Mouse (Mus musculus): ENCODE measurements around the gene Fau. TPM values are rescaled to one million over a fixed set of nuclear protein-coding genes. Genes with fewer than 3 reads are reported as not detected.

Fau gene
- total RNA-seq (2023) = 1,270 and 1,374 TPM in 2 replicates

DNA sequence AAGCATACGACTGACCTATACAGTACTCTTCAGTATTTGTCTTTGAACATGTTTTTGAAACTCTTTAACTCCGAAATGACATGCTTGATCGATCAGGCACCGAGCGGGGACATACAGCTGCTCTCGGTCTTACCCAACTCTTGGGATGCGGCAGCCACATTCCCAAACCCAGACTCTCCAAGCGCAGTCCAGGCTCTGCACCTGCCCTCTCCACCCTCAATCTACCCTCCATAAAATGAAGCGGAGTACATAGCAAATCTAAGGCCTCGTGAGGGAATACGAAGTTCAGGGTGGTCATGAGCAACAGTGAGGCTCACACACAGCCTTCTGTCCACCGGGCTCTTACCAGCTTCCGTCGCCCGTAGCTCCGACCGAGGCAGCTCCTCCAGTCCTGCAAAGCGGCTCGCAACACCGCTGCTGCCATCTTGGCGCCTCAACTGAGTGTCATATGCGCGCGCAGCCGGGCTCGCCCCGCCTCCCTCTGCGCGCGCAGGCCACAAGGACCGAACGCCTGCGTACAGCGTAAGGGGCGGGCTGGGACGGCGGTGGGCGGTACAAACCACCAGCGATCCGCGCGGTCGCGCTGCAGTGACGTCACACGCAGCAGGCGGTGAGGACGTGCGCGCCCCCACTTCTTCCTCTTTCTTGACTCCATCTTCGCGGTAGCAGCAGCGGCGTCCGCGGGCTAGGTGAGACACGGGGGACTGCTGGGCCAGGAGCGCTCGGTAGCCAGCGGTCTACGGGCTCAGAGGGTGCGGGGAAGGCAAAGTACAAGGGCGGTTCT, at the start of gene Fau, which contains the start of gene Mrpl49:
Gene Fau (plus strand): TSS at position 532 of the 784 bp plus-strand sequence.
Gene Mrpl49 (minus strand): TSS at position 473 of the 784 bp plus-strand sequence.

GRCm38 (mm10) chr19:6015511-6016315, 41.9 kb upstream of the Fau start, which contains the start of gene Capn1:
Gene Capn1 (minus strand): TSS chr19:6015897.

DNA sequence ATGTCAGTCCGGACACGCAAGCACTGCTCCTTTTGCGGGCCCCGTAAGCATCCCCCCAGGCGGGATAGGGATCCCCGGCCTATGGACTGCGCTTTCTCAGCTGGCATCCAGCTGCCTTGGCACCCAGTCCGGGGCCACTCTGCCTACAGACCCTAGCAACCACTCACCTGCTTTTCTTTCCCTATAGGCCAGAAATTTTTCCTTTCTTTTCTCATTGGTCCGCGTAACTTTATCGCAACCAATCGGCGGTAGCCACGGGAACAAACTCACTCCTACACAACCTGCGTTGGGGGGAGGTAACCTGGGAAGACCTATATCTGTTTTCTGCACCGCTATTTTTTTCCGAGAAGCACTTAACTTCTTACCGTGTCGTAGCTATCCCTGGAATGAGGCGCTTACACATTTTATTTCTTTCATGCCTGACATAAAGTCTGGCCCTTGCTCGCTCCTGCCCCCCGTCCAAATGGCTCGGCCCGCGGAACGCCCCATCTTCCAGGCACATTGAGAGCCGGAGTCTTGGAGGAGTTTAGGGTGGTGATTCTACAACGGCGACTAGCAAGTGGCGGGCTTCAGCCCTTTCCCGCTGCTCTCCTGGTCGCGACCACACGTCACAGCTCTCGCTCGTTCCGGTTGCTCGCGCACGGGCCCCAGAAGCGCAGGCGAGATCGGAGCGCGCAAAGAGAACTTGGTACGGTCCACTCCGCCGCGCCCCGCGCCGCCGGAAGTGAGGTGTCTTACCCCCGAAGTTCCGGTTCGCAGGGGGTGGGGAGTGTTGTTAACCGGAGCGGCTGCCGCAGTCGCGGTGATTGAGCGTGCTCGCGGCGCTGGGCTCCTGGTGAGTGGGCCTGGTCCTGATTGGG, 11.1 kb upstream of the Fau start, which contains the start of gene Syvn1:
Gene Syvn1 (plus strand): TSS at position 283 of the 860 bp plus-strand sequence.

DNA sequence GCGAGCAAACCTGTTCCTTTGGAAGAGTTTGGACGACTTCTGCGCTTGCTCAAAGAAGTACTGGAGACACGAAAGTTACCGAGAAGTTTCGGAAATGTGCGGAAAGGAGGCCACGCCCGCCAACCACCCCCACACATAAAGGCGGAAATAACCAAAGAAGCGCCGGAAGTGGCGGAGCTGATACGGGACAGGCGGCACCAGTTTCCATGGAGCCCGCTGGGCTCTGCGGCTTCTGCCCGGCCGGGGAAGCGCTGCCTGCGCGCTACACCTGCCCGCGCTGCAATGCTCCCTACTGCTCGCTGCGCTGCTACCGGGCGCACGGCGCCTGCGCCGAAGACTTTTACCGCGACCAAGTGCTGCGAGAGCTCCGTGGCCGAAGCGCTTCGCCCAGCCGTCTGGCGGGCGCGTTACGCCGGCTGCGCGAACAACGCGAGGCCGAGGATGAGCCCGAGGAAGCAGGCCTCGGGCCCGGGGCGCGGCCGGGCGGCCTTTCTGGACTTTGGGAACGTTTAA, 3.4 kb downstream of the Fau start, which contains the start of gene Znhit2:
Gene Znhit2 (plus strand): TSS at position 172 of the 513 bp plus-strand sequence.

GRCm38 (mm10) chr19:6067724-6068415, 10.2 kb downstream of the Fau start, which contains the start of gene Tm7sf2:
Gene Tm7sf2 (minus strand): TSS chr19:6068373.

GRCm38 (mm10) chr19:6076564-6077393, 19.1 kb downstream of the Fau start, which contains the start of gene Vps51:
Gene Vps51 (minus strand): TSS chr19:6077231.

GRCm38 (mm10) chr19:6079983-6080480, 22.4 kb downstream of the Fau start, which contains the start of gene Tmem262:
Gene Tmem262 (plus strand): TSS chr19:6080033.

GRCm38 (mm10) chr19:6082156-6082555, 24.5 kb downstream of the Fau start, which contains the start of gene Gm28374:
Gene Gm28374 (minus strand): TSS chr19:6082256.

DNA sequence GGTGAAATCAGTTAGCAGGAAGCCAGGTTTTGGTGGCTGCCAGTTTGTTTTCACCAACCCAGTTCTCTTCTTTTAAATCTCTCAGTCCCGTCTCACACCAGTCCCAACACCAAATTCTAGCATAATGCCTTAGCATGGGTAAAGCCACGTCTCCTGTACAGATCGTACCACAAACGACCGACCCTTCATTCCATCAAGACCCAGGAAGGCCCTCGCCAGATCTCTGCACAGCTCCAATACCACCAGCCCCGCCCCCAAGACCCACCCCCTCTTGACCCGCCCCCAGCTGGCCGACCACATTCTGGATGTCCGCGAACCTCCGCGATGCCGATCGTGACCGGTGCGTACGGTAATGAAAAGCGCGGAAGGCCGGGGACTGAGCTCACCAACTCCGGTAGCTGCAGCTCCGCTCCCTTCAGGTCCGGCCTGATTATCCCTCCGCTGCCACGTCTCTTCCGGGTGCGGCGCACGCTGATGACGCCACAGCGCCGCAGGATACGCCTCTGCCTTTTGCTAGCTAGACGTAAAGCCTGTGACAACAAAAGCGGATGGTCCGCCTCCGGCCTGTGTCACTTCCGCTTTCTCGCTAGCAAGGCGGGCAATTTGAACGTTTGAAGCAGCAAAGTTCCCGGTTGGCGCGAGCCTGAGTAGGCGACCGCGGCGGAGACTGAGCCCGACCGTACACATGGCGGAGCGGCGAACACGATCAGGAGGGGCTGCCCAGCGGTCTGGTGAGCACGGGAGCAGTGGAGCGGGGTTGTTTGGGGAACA, 27.0 kb downstream of the Fau start, which contains the start of the genes Zfpl1 and Cdca5:
Gene Zfpl1 (minus strand): TSS at position 479 of the 771 bp plus-strand sequence.
Gene Cdca5 (plus strand): TSS at position 506 of the 771 bp plus-strand sequence.

DNA sequence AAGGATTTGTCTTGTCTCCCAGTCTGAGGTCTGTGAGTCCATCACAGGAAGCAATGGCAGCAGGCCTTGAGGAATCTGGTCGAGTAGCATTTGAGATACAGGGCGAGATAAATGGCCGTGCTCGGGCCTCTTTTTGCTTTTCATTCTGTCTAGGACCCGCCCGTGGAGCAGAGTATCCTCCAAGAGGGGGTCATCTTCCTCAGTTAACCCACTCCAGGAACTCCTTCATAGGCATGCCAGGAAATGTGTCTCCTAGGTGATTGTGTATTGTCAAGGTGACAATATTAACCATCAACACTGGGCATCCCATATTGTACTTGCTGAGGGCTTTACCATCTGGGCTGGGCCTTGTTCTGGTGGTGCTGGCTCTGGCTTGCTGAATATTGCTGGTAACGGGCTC, 36.5 kb downstream of the Fau start, which contains the start of gene AC131692.1:
Gene AC131692.1 (plus strand): TSS at position 301 of the 400 bp plus-strand sequence.

DNA sequence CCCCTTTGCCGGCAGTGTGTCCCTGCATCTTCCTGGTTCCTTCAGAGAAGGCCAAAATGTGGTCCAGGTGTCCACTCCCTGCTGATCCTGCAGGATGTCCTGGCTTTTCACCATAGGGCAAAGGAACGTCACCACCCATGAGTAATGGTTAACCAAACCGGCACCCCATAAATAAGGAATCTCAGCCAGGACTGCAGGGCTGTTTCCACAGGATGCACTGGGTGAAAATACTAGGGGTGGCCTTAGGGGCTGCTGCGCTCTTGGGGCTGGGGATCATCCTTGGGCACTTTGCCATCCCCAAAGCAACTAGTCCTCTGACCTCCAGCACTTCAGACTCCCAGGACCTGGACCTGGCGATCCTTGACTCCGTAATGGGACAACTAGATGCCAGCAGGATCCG, 47.9 kb downstream of the Fau start, which contains the start of gene Naaladl1:
Gene Naaladl1 (plus strand): TSS at position 197 of the 400 bp plus-strand sequence.

Other genes starting within 250 kb of the Fau start
- 53.4 and 72.9 TPM in 2 replicates for gene Frmd8, start 182.6 kb upstream of the Fau start, total RNA-seq (2023)
- 45.7 and 49.6 TPM in 2 replicates for gene Slc25a45, start 180.0 kb upstream of the Fau start, total RNA-seq (2023)
- 1.3 and 3.5 TPM in 2 replicates for gene Tigd3, start 163.7 kb upstream of the Fau start, total RNA-seq (2023)
- 99.1 and 105 TPM in 2 replicates for gene Dpf2, start 144.8 kb upstream of the Fau start, total RNA-seq (2023)
- 8.3 and 10.1 TPM in 2 replicates for gene Cdc42ep2, start 133.0 kb upstream of the Fau start, total RNA-seq (2023)
- 24.1 and 28.7 TPM in 2 replicates for gene Pola2, start 93.6 kb upstream of the Fau start, total RNA-seq (2023)
- gene Slc22a20, start 71.7 kb upstream of the Fau start, total RNA-seq (2023) = 2.7 and 3.2 TPM in 2 replicates
- gene Capn1, start 41.9 kb upstream of the Fau start, total RNA-seq (2023) = 255 and 284 TPM in 2 replicates
- gene Syvn1, start 11.3 kb upstream of the Fau start, total RNA-seq (2023) = 59.6 and 66.3 TPM in 2 replicates
- gene Mrpl49, start 59 bp upstream of the Fau start, total RNA-seq (2023) = 12.9 and 14.9 TPM in 2 replicates
- gene Znhit2, start 3.3 kb downstream of the Fau start, total RNA-seq (2023) = 7.4 and 16.4 TPM in 2 replicates
- gene Tm7sf2, start 10.5 kb downstream of the Fau start, total RNA-seq (2023) = 5.3 and 7.3 TPM in 2 replicates
- 64.1 and 87.5 TPM in 2 replicates for gene Vps51, start 19.4 kb downstream of the Fau start, total RNA-seq (2023)
- gene Tmem262, start 22.2 kb downstream of the Fau start, total RNA-seq (2023) = not detected in 2 replicates
- not detected in 2 replicates for gene Gm28374, start 24.4 kb downstream of the Fau start, total RNA-seq (2023)
- gene Zfpl1, start 27.1 kb downstream of the Fau start, total RNA-seq (2023) = 43.5 and 45.7 TPM in 2 replicates
- 31.1 and 36.1 TPM in 2 replicates for gene Cdca5, start 27.1 kb downstream of the Fau start, total RNA-seq (2023)
- 1.8 and 2.3 TPM in 2 replicates for gene AC131692.1, start 36.6 kb downstream of the Fau start, total RNA-seq (2023)
- gene Naaladl1, start 47.9 kb downstream of the Fau start, total RNA-seq (2023) = 0.25 and 0.66 TPM in 2 replicates
- 3.4 and 3.6 TPM in 2 replicates for gene Sac3d1, start 60.8 kb downstream of the Fau start, total RNA-seq (2023)
- 14.9 and 15.0 TPM in 2 replicates for gene Snx15, start 70.5 kb downstream of the Fau start, total RNA-seq (2023)
- gene Batf2, start 83.1 kb downstream of the Fau start, total RNA-seq (2023) = not detected in 2 replicates
- gene Arl2, start 83.7 kb downstream of the Fau start, total RNA-seq (2023) = 7.5 and 9.2 TPM in 2 replicates
- gene Majin, start 126.5 kb downstream of the Fau start, total RNA-seq (2023) = not detected in 2 replicates
- gene Gpha2, start 168.5 kb downstream of the Fau start, total RNA-seq (2023) = not detected in 2 replicates
- gene Ppp2r5b, start 178.0 kb downstream of the Fau start, total RNA-seq (2023) = 10.7 and 12.1 TPM in 2 replicates
- 358 and 488 TPM in 2 replicates for gene Atg2a, start 183.8 kb downstream of the Fau start, total RNA-seq (2023)
- gene Ehd1, start 218.9 kb downstream of the Fau start, total RNA-seq (2023) = 324 and 384 TPM in 2 replicates
- 13.6 and 16.9 TPM in 2 replicates for gene Cdc42bpg, start 248.6 kb downstream of the Fau start, total RNA-seq (2023)